Comparison of ENCODE assay signal across 13 mouse cellular contexts in genomic region chr9:32016286-32016685, GRCm38 (mm10).
A peak's percentile ranks its signal among the peaks of the same experiment; 100 is the strongest.
DNase-seq lines count a peak whose midpoint lies in the region; ATAC-seq and TF ChIP-seq lines count a peak whose summit lies in the region.
"Had no signal": no experiment of that assay in that cellular context is flagged by ENCODE, and none has a peak within 500 bp of the region (broad histone marks: within the 10 kb centered on the region; RNA-seq: fewer than 3 reads in every experiment).

No protein-coding gene starts in this region.

- no peak overlapping the region for H3K9ac ChIP-seq in heart, adult 2 months (ENCODE audit: low read depth, low read length)
- no peak overlapping the region for H3K9ac ChIP-seq in heart, embryonic 12.5 days
- H3K9ac ChIP-seq in kidney, embryonic 15.5 days, result no peak overlapping the region
- H3K9ac ChIP-seq in lung, postnatal 0 days (replicated peaks; ENCODE audit: low read depth), result no peak overlapping the region
- H3K9ac ChIP-seq: lung, embryonic 14.5 days had no signal

- no peaks in the 10 kb centered on the region for H3K27me3 ChIP-seq in heart, adult 2 months (ENCODE audit: control insufficient read depth, insufficient read depth, low read length)
- H3K27me3 ChIP-seq in heart, embryonic 12.5 days (replicated peaks), result no peaks in the 10 kb centered on the region
- no peaks in the 10 kb centered on the region for H3K27me3 ChIP-seq in kidney, embryonic 15.5 days
- no peaks in the 10 kb centered on the region for H3K27me3 ChIP-seq in lung, postnatal 0 days (replicated peaks; ENCODE audit: insufficient read depth, low read length)
- H3K27me3 ChIP-seq: CH12.LX had no signal

- H3K79me2 ChIP-seq in heart, adult 2 months (replicated peaks; ENCODE audit: control insufficient read depth, insufficient read depth, low read length), result no peaks in the 10 kb centered on the region

- TF ChIP-seq POLR2A in heart, adult 2 months (IDR thresholded peaks at IDR 0.05; ENCODE audit: insufficient read depth, low read depth, low read length), result no peak
- TF ChIP-seq POLR2A in brain, embryonic 14.5 days (IDR thresholded peaks at IDR 0.05; ENCODE audit: borderline replicate concordance, extremely low read depth, insufficient read depth, insufficient read length, poor library complexity, severe bottlenecking), result no peak

- ATAC-seq in heart, embryonic 12.5 days (ENCODE audit: insufficient number of reproducible peaks, low FRiP score), result no peak
- no peak for ATAC-seq in kidney, embryonic 15.5 days (replicated peaks; ENCODE audit: low FRiP score)
- no peak for ATAC-seq in lung, postnatal 0 days

- H3K9me3 ChIP-seq in heart, embryonic 12.5 days (replicated peaks), result 0 out of 2 replicates have a peak, but pooled peaks cover 4% of the 10 kb centered on the region
- H3K9me3 ChIP-seq in kidney, embryonic 15.5 days (replicated peaks), result no peaks in the 10 kb centered on the region
- H3K9me3 ChIP-seq in lung, postnatal 0 days (ENCODE audit: low read length), result no peaks in the 10 kb centered on the region

- WGBS in heart, adult 2 months, result 49% methylated on average over 4 of the region's 4 CpGs
- WGBS in heart, embryonic 12.5 days, result 53% methylated on average over 4 of the region's 4 CpGs
- 69% methylated on average over 4 of the region's 4 CpGs for WGBS in kidney, embryonic 15.5 days
- WGBS in lung, postnatal 0 days, result 47% methylated on average over 4 of the region's 4 CpGs

- H3K27ac ChIP-seq in heart, adult 2 months, result peak overlapping the region; percentile 26
- H3K27ac ChIP-seq in heart, embryonic 12.5 days (ENCODE audit: poor library complexity, severe bottlenecking), result no peak overlapping the region
- H3K27ac ChIP-seq in kidney, embryonic 15.5 days, result no peak overlapping the region
- H3K27ac ChIP-seq in lung, postnatal 0 days (ENCODE audit: low read length), result no peak overlapping the region

- no peaks in the 10 kb centered on the region for H3K36me3 ChIP-seq in heart, adult 2 months (ENCODE audit: control insufficient read depth, insufficient read depth, low read length)
- H3K36me3 ChIP-seq in heart, embryonic 12.5 days, result no peaks in the 10 kb centered on the region
- no peaks in the 10 kb centered on the region for H3K36me3 ChIP-seq in kidney, embryonic 15.5 days
- no peaks in the 10 kb centered on the region for H3K36me3 ChIP-seq in lung, postnatal 0 days (ENCODE audit: insufficient read depth, low read length)

- no peak overlapping the region for H3K4me3 ChIP-seq in heart, adult 2 months
- no peak overlapping the region for H3K4me3 ChIP-seq in heart, embryonic 12.5 days
- H3K4me3 ChIP-seq in kidney, embryonic 15.5 days (replicated peaks), result no peak overlapping the region
- H3K4me3 ChIP-seq in lung, postnatal 0 days (ENCODE audit: low read depth, low read length), result no peak overlapping the region
- H3K4me3 ChIP-seq: myocyte had no signal

- DNase-seq in heart, adult 2 months, result no peak
- DNase-seq in brain, embryonic 14.5 days (ENCODE audit: low read depth), result peak; percentile 79
- peak; percentile 30 to 50 for DNase-seq in frontal cortex, postnatal 10 days (ENCODE audit: low spot score in 2 of 2)
- DNase-seq in left cerebral cortex, postnatal 4 days, result peak; percentile 38
- no peak for DNase-seq in lung, postnatal 0 days (ENCODE audit: low spot score)
- no peak for DNase-seq in natural killer cell, adult 2 months (ENCODE audit: low spot score in 2 of 2)
- DNase-seq: kidney, postnatal 4 days; lung, embryonic 14.5 days; thymus, postnatal 36 days had no signal

- no peak for TF ChIP-seq EP300 in heart, adult 2 months (IDR thresholded peaks at IDR 0.05; ENCODE audit: insufficient read depth, low read depth, low read length)
- TF ChIP-seq EP300 in lung, postnatal 0 days (IDR thresholded peaks at IDR 0.05), result no peak

- peaks cover 9% of the 10 kb centered on the region for H3K4me1 ChIP-seq in heart, adult 2 months (ENCODE audit: control insufficient read depth, insufficient read depth, low read length)
- H3K4me1 ChIP-seq in heart, embryonic 12.5 days (replicated peaks), result peaks cover 19% of the 10 kb centered on the region
- peaks cover 16% of the 10 kb centered on the region for H3K4me1 ChIP-seq in kidney, embryonic 15.5 days
- no peaks in the 10 kb centered on the region; the same call in 1 of the 2 replicates for H3K4me1 ChIP-seq in lung, postnatal 0 days (ENCODE audit: insufficient read depth, low read depth, low read length)

- intact Hi-C loops in heart, adult 2 months (cut with DNase I), result no loop called here
- intact Hi-C loops in left cerebral cortex, postnatal 4 days (cut with DNase I), result no loop called here

- no peak overlapping the region for H3K4me2 ChIP-seq in heart, embryonic 12.5 days
- no peak overlapping the region for H3K4me2 ChIP-seq in kidney, embryonic 15.5 days
- no peak overlapping the region for H3K4me2 ChIP-seq in lung, postnatal 0 days (replicated peaks; ENCODE audit: low read depth, low read length)
- H3K4me2 ChIP-seq: lung, embryonic 14.5 days had no signal

- no peak for TF ChIP-seq CTCF in heart, adult 2 months (IDR thresholded peaks at IDR 0.05)
- no peak for TF ChIP-seq CTCF in brain, embryonic 14.5 days (IDR thresholded peaks at IDR 0.05; ENCODE audit: borderline replicate concordance, extremely low read depth, insufficient read depth, insufficient read length)
- no peak for TF ChIP-seq CTCF in lung, postnatal 0 days (IDR thresholded peaks at IDR 0.05)

Comparison
In these comparisons a context has a peak if more than half of its experiments do, and no peak if none do; other contexts are left out.
1. DNase-seq: peak in brain, embryonic 14.5 days (single experiment), frontal cortex, postnatal 10 days (2 of 2) and left cerebral cortex, postnatal 4 days (single experiment); none in heart, adult 2 months (0 of 2), lung, postnatal 0 days (single experiment) and natural killer cell, adult 2 months (0 of 2).